Mouse (Mus musculus): ENCODE measurements around the gene Dync1i1.

Gene Dync1i1

DNA sequence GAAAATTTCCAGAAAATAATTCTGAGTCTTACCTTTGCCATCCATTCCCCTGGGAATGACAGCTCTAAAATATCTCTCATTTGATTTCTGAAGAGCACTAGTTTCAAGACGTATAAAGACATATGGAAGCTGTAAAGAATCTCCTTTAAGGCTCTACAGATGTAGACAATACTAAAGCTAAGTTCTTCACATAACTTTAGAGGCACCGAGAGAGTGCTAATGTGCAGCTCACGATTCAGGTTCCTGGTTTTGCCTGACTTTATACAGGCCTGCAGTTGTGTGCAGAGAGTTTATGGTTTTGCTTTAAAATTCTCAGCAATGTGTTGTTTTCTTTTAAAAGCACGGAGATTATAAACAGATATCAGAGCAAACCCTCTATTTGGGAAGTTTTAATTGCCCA, 242.1 kb downstream of the Dync1i1 start:
- no peak for DNase-seq (ENCODE audit: low read depth)

DNA sequence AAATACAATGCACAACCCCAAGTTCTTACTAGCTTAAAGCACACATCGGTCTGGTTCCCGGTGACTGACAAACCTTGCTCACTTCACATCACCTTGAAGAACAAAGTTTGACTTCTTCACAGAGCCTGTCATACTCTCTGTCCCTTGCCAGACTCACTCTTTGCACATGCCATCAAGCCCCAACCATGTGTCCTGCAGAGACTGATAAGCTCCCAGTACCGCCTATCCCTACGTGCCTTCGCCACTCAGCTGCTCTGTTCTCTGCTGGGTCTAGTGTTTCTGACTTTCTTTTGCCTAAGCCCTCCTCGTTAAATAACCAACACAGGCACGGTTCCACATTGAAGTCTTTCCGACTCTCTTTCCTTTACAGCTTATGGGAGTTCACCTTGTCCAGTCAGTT, 244.2 kb downstream of the Dync1i1 start:
- DNase-seq (ENCODE audit: low read depth), result no peak

GRCm38 (mm10) chr6:5976241-5976640, 250.8 kb downstream of the Dync1i1 start:
- no peak for DNase-seq (ENCODE audit: low read depth)

GRCm38 (mm10) chr6:5977238-5977920, 251.9 kb downstream of the Dync1i1 start:
- no peak for DNase-seq (ENCODE audit: low read depth)

DNA sequence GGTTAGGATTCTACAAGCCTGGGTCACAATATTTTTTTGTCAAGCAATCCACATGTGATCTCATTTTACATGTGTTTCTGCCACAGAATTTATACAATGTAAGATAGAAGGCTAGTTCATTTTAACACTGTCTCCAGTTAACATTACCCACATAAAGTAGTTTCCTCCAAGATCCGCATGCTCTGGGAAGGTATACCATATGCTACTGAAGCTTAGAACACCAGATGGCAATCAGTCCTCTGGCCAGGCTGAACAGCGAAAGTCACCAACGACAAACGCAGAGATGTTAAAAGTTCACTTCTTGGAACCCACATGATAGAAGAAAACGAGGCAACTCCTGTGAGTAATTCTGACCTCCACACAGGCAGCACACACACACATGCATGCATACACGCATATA, 265.8 kb downstream of the Dync1i1 start:
- no peak for DNase-seq (ENCODE audit: low read depth)

DNA sequence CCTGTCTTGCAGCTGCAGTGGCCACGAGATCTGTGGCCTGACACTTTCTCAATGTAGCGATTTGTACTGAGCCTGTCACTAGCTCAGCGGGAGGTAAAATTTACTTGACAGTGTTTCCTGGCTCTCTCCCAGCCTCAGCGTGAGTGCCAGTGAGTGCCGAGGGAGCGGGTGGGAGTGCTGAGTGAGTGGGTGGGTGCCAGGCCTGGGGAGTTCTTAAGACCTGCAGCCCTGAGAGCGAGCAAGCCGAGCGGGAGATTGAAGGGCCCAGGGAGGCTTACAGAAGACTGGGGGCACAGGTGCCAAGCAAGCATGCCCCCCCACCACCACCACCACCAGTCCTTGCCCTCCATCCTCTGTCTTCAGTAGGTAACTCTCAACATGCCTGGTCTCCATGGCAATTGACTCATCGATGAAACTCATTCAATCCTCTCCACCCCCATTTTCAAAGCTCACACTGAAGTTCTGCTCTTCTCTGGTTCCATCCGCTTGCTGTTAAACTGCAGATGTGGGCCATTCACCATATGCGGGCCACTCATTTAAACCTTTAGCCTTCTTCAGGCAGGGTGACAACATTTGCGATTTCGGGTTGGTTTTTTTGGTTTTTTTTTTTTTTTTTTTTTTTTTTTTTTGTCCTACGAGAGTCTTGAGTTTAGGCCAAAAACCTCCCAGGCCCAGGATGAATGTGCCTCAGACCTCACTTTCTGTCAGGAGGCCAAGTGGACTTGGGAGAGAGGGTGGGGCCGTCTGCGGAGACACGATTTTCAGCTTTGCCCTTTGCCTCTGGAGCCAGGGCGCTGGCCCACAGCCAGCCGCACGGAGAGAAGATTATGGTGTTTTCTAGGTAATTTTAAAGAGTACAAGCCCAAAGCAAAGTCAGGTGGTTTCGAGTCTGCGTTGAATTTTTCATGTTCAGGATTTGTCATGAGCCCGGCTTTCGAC, 266.6 kb downstream of the Dync1i1 start:
- DNase-seq (ENCODE audit: low read depth), result no peak

DNA sequence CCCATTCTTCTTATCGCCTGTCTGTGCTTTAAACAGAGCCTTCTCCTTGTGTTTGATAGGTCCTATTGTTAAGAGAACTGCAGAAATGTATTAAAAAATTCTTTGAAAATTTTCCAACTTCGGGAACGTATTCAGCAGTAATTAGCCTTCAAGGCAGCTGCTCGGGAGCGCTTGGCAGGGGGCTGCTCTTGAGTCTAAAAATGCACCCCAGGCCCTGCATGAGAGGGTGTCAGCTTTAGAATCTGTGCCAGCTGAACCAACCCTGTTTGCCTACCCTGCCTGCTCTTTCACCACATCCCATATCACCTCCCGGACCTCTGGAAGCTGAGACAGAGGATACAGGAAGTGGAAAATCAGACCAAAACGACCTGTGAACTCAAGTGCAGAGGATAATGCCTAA, 267.6 kb downstream of the Dync1i1 start:
- DNase-seq (ENCODE audit: low read depth), result no peak

DNA sequence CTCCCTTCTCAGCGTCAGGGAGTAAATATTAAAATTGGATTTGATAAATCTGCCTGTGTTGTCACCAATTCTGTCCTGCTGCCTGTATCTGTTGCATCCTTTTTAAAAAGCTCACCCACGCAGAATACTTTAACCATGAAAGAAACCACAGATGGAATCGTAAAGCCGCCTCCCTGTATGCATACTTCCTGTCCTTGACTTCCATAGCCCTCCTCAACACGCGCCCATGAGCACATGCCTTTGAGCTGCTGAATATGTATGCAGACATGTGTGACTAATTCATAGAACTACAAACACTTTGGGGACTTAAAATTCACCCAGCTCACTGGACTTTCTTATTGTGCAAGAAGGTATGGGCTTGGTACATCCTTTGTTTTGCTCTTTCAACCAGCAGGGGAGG, 272.1 kb downstream of the Dync1i1 start:
- DNase-seq (ENCODE audit: low read depth), result no peak

GRCm38 (mm10) chr6:6002061-6002460, 276.6 kb downstream of the Dync1i1 start:
- no peak for DNase-seq (ENCODE audit: low read depth)

- DNase-seq (ENCODE audit: low read depth), result no peak
Observed at GRCm38 (mm10) chr6:6004756-6005485, 279.5 kb downstream of the Dync1i1 start.

DNA sequence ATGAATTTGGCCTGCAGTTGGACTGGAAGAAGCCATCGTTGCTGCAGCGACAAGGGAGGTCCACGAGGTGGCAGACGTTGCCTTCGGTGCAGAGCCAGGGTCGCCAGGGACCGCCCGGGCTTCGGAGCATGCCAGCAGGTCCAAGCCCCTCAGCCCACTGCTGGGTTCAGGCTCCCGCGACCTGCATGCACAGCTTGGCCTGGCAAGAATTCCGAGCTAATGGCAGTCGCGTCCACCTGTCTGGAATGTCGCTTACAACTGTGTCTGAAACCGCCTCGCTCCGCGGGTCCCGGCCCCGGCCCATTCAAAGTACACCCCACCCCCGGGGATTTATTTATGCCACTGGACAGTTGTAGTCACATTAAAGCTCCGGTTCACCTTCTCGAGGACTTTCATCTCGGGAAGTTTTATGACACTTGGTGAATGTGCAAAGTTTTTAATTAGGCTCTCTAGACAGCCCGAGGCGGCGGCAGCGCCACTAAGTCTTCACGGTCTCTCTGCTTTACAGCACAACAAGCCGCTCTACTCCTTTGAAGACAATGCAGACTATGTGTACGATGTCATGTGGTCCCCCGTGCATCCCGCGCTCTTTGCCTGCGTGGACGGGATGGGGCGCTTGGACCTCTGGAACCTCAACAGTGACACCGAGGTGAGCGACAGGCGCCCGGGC, 280.5 kb downstream of the Dync1i1 start:
- peak; percentile 3 for DNase-seq (ENCODE audit: low read depth)

- DNase-seq (ENCODE audit: low read depth), result no peak
Observed at GRCm38 (mm10) chr6:6011364-6011763, 285.9 kb downstream of the Dync1i1 start.

GRCm38 (mm10) chr6:6015616-6016015, 290.2 kb downstream of the Dync1i1 start:
- DNase-seq (ENCODE audit: low read depth), result no peak

GRCm38 (mm10) chr6:6016931-6017330, 291.5 kb downstream of the Dync1i1 start:
- no peak for DNase-seq (ENCODE audit: low read depth)

- no peak for DNase-seq (ENCODE audit: low read depth)
Observed at GRCm38 (mm10) chr6:6023976-6024375, 298.5 kb downstream of the Dync1i1 start.

- DNase-seq (ENCODE audit: low read depth), result no peak
Observed at GRCm38 (mm10) chr6:6027664-6028063, 302.2 kb downstream of the Dync1i1 start.

- no peak for DNase-seq (ENCODE audit: low read depth)
Observed at GRCm38 (mm10) chr6:6038773-6039550, 313.5 kb downstream of the Dync1i1 start.

- no peak for DNase-seq (ENCODE audit: low read depth)
Observed at GRCm38 (mm10) chr6:6046729-6047424, 321.4 kb downstream of the Dync1i1 start.

GRCm38 (mm10) chr6:6052696-6053095, 327.3 kb downstream of the Dync1i1 start:
- no peak for DNase-seq (ENCODE audit: low read depth)

- DNase-seq (ENCODE audit: low read depth), result no peak
Observed at GRCm38 (mm10) chr6:6053946-6054345, 328.5 kb downstream of the Dync1i1 start.

GRCm38 (mm10) chr6:6058548-6058947, 333.1 kb downstream of the Dync1i1 start:
- DNase-seq (ENCODE audit: low read depth), result no peak
